Mouse (Mus musculus): ENCODE results near the gene Gstm4.

The Gstm4 gene

GRCm38 (mm10) chr3:108044394-108045140 is at the start of gene Gstm4:
Gene Gstm4 (minus strand): TSS chr3:108044894.
- DNase-seq, result peak; percentile 81 to 84

- DNase-seq, result no peak
Measured at GRCm38 (mm10) chr3:108094146-108094545, 49.5 kb upstream of the Gstm4 start.

- no peak for DNase-seq
Measured at GRCm38 (mm10) chr3:108093306-108093705, 48.6 kb upstream of the Gstm4 start.

GRCm38 (mm10) chr3:108092536-108093115 is 47.9 kb upstream of the Gstm4 start, which contains the start of gene Gnat2:
Gene Gnat2 (plus strand): TSS chr3:108092789.
- no peak for DNase-seq

GRCm38 (mm10) chr3:108092030-108092429 is 47.3 kb upstream of the Gstm4 start:
- no peak for DNase-seq

- no peak for DNase-seq
Measured at GRCm38 (mm10) chr3:108090561-108090960, 45.9 kb upstream of the Gstm4 start.

- DNase-seq, result no peak
Measured at GRCm38 (mm10) chr3:108089916-108090315, 45.2 kb upstream of the Gstm4 start.

- no peak for DNase-seq
Measured at GRCm38 (mm10) chr3:108088842-108089380, 44.2 kb upstream of the Gstm4 start.

- no peak for DNase-seq
Measured at GRCm38 (mm10) chr3:108087329-108087728, 42.6 kb upstream of the Gstm4 start.

GRCm38 (mm10) chr3:108086470-108086979 is 41.8 kb upstream of the Gstm4 start, which contains the start of gene Ampd2:
Gene Ampd2 (minus strand): TSS chr3:108086651.
- peak; percentile 74 to 75 for DNase-seq

GRCm38 (mm10) chr3:108085721-108086469 is 41.2 kb upstream of the Gstm4 start:
- DNase-seq, result peak; percentile 33 to 40

- DNase-seq, result peak; percentile 90
Measured at GRCm38 (mm10) chr3:108085281-108085720, 40.6 kb upstream of the Gstm4 start.

GRCm38 (mm10) chr3:108084767-108085270 is 40.1 kb upstream of the Gstm4 start:
- DNase-seq, result no peak

- no peak for DNase-seq
Measured at GRCm38 (mm10) chr3:108083904-108084407, 39.3 kb upstream of the Gstm4 start.

- DNase-seq, result no peak
Measured at GRCm38 (mm10) chr3:108083161-108083560, 38.5 kb upstream of the Gstm4 start.

- no peak for DNase-seq
Measured at GRCm38 (mm10) chr3:108082251-108082875, 37.7 kb upstream of the Gstm4 start.

- no peak for DNase-seq
Measured at GRCm38 (mm10) chr3:108081681-108082080, 37.0 kb upstream of the Gstm4 start.

GRCm38 (mm10) chr3:108076836-108077235 is 32.1 kb upstream of the Gstm4 start:
- DNase-seq, result no peak

GRCm38 (mm10) chr3:108072983-108073569 is 28.4 kb upstream of the Gstm4 start:
- no peak for DNase-seq

GRCm38 (mm10) chr3:108070295-108071293 is 25.9 kb upstream of the Gstm4 start:
- peak; percentile 71 to 74 for DNase-seq

Data from thymus, postnatal 36 days (tissue).